Mouse (Mus musculus): Measurements from ENCODE around the gene Gpcpd1. TPM values are rescaled to one million over a fixed set of nuclear protein-coding genes. Genes with fewer than 3 reads are reported as not detected.

Gpcpd1 gene
- polyA plus RNA-seq, 1 experiment from 2014 or later: 76.6 TPM

GRCm38 (mm10) chr2:132561860-132562259 is 25.7 kb downstream of the Gpcpd1 start:
- H3K36me3 ChIP-seq: peaks cover 40% of the 10 kb centered on the region
- WGBS: 95% methylated on average over 4 of the region's 4 CpGs

DNA sequence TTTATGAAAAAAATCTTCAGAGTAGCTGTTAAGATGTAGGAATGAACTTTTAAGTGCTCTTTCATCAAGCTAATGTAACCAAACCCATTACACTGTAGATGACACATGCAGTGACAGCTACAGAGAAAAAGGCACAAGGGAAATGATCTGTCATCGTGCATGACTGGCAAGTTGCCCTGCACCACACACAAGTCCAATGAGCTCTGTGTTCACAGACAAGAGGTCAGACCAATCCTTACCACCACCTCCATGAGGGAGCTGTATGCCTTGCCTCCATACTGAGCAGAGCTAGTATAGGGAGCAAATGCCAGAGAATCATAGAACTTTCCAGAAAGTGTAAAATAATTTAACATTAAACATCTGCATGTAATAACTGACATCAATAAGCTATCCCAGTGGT is 59.7 kb downstream of the Gpcpd1 start:
- Histone ChIP-seq H3K9me3 (no peaks in the 10 kb centered on the region), H3K4me3 (no peak overlapping the region), H3K4me2 (replicated peaks) (no peak overlapping the region), H3K27ac (no peak overlapping the region), H3K27me3 (replicated peaks) (no peaks in the 10 kb centered on the region), H3K4me1 (no peaks in the 10 kb centered on the region), H3K9ac (no peak overlapping the region), H3K36me3 (peaks cover 28% of the 10 kb centered on the region)
- ATAC-seq (ENCODE audit: low FRiP score, low read depth): no peak
- WGBS: 78% methylated on average over 1 of the region's 1 CpGs

More at GRCm38 (mm10) chr2:132561860-132562259, 25.7 kb downstream of the Gpcpd1 start:
- H3K4me1 ChIP-seq: no peaks in the 10 kb centered on the region
- no peak overlapping the region for H3K27ac ChIP-seq
- no peak for ATAC-seq (ENCODE audit: low FRiP score, low read depth)
- H3K27me3 ChIP-seq (replicated peaks): no peaks in the 10 kb centered on the region
- H3K4me2 ChIP-seq (replicated peaks): no peak overlapping the region
- H3K4me3 ChIP-seq: no peak overlapping the region
- H3K9me3 ChIP-seq: no peaks in the 10 kb centered on the region
- no peak overlapping the region for H3K9ac ChIP-seq

- 75% methylated on average over 10 of the region's 10 CpGs for WGBS
- ATAC-seq (ENCODE audit: low FRiP score, low read depth): peak; percentile 56
- H3K27ac ChIP-seq: no peak overlapping the region
These were observed 60.5 kb downstream of the Gpcpd1 start for GRCm38 (mm10) chr2:132526894-132527532.

DNA sequence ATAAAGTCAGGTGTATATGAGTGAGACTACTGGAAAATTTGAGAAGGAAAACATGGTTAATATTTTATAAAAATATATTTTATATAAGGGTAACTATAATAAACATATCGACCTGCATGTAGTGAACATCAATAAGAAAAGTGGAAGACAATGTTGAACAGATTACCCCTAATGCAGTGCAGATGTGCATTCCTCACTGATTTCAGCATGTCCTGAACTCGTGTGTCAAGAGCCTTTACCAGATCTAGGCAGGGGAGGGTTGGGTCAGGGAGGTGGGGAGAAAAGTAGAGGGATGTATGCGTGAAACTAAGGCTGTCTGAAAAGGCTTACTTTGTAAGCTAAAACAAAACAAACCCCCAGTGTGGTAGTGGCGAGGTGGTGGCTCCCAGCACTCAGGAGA is 61.4 kb downstream of the Gpcpd1 start:
- H3K36me3 ChIP-seq: peaks cover 16% of the 10 kb centered on the region
- H3K27me3 ChIP-seq (replicated peaks): no peaks in the 10 kb centered on the region
- no peaks in the 10 kb centered on the region for H3K4me1 ChIP-seq
- no peak overlapping the region for H3K4me3 ChIP-seq
- H3K9ac ChIP-seq: no peak overlapping the region
- WGBS: 77% methylated on average over 4 of the region's 4 CpGs
- no peak overlapping the region for H3K4me2 ChIP-seq (replicated peaks)
- H3K9me3 ChIP-seq: no peaks in the 10 kb centered on the region
- H3K27ac ChIP-seq: no peak overlapping the region
- ATAC-seq (ENCODE audit: low FRiP score, low read depth): no peak

More at GRCm38 (mm10) chr2:132526894-132527532, 60.5 kb downstream of the Gpcpd1 start:
- Histone ChIP-seq H3K4me2 (replicated peaks) (no peak overlapping the region), H3K9me3 (no peaks in the 10 kb centered on the region), H3K9ac (no peak overlapping the region), H3K4me3 (no peak overlapping the region), H3K27me3 (replicated peaks) (no peaks in the 10 kb centered on the region), H3K4me1 (no peaks in the 10 kb centered on the region), H3K36me3 (peaks cover 25% of the 10 kb centered on the region)

DNA sequence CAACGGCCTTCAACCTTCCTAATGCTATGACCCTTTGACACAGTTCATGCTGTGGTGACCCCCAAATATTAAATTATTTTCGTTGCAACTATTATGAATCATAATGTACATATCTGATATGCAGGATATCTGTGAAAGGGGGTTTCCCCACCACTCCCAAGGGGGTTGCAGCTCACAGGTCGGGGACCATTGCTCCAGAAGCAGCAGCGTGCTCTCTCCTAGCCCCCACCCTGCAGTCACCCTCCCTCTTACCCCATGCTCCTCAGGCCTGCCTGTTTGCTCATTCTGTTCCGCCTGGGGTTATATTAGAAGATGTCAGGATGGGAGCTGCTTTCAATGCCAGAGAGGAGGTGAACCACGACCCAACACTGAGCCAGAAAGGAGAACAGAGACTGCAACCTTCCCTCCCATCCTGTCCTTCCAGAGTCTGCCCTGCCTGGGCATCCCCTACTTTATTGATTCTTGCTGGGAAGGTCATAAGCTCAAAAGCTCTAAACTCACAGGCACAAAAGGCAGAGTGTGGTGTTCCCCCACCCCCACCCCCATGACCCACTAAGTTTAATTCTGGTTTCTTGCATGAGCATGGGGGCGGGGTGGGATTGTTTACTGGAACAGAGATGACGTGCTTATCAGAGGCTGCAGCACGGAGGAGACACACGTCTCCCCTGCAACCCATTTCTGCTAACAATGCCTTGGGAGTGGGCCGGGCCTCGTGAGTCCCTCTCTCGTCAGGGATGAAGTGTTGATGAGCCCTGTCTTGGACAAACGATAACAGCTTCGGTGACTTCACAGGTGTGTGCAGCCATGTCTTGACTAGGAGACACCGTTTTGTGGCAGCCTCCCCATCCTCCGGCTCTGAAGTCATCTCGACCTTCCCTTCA is 69.3 kb downstream of the Gpcpd1 start:
- Histone ChIP-seq H3K4me2 (replicated peaks) (no peak overlapping the region), H3K9me3 (no peaks in the 10 kb centered on the region), H3K27me3 (replicated peaks) (no peaks in the 10 kb centered on the region), H3K9ac (0 out of 2 replicates have a peak overlapping the region, but pooled peaks have one; percentile 13), H3K36me3 (no peaks in the 10 kb centered on the region), H3K27ac (no peak overlapping the region), H3K4me1 (no peaks in the 10 kb centered on the region), H3K4me3 (no peak overlapping the region)
- ATAC-seq (ENCODE audit: low FRiP score, low read depth): no peak
- WGBS: 71% methylated on average over 18 of the region's 18 CpGs

GRCm38 (mm10) chr2:132517194-132517836 is 70.2 kb downstream of the Gpcpd1 start:
- ATAC-seq (ENCODE audit: low FRiP score, low read depth): no peak
- WGBS: 79% methylated on average over 6 of the region's 6 CpGs

DNA sequence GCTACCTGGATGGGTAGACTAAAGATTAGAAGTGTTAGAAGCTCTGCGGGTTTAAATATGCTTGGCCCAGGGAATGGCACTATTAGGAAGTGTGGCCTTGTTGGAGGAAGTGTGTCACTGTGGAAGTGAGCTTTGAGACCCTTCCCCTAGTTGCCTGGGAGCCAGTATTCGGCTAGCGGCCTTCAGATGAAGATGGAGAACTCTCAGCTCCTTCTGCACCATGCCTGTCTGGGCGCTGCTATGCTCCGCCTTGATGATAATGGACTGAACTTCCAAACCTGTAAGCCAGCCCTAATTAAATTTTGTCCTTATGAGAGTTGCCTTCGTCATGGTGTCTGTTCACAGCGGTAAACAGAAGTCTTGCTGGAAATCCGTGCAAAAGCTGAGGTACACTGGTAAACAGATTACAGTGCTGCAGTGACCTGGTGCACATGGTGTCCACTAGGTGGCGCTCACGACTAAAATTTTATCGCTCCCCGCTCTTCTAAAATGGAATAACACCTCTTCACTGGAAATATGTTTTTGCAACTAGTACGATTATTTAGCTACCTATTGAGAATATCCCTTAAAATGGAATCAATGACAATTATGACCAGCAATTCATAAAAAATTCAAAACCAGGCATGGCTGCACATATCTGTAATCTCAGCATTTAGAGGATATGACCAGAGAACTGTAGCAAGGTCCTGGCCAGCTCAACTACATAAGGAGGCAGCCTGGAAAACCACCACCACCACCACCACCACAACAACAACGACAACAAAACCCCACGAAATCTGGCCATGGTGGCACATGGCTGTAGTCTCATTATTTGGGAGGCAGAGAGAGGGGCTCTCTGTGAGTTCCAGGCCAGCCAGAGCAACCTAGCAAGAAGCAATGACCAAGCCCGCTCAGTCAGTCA is 71.1 kb downstream of the Gpcpd1 start:
- H3K27ac ChIP-seq: no peak overlapping the region
- H3K4me3 ChIP-seq: no peak overlapping the region
- peak; percentile 31; the same call in 1 of the 2 replicates for ATAC-seq (ENCODE audit: low FRiP score, low read depth)
- no peak overlapping the region for H3K4me2 ChIP-seq (replicated peaks)
- WGBS: 34% methylated on average over 16 of the region's 16 CpGs
- no peaks in the 10 kb centered on the region for H3K9me3 ChIP-seq
- H3K27me3 ChIP-seq (replicated peaks): no peaks in the 10 kb centered on the region
- H3K4me1 ChIP-seq: no peaks in the 10 kb centered on the region
- H3K9ac ChIP-seq: no peak overlapping the region
- H3K36me3 ChIP-seq: no peaks in the 10 kb centered on the region

More at GRCm38 (mm10) chr2:132517194-132517836, 70.2 kb downstream of the Gpcpd1 start:
- Histone ChIP-seq H3K4me2 (replicated peaks) (no peak overlapping the region), H3K9ac (no peak overlapping the region), H3K36me3 (no peaks in the 10 kb centered on the region), H3K27ac (no peak overlapping the region), H3K9me3 (no peaks in the 10 kb centered on the region), H3K27me3 (replicated peaks) (no peaks in the 10 kb centered on the region), H3K4me3 (no peak overlapping the region), H3K4me1 (no peaks in the 10 kb centered on the region)

- H3K9ac ChIP-seq: no peak overlapping the region
- H3K9me3 ChIP-seq: no peaks in the 10 kb centered on the region
- no peak overlapping the region for H3K4me2 ChIP-seq (replicated peaks)
- no peaks in the 10 kb centered on the region for H3K27me3 ChIP-seq (replicated peaks)
- no peaks in the 10 kb centered on the region for H3K36me3 ChIP-seq
- no peak overlapping the region for H3K27ac ChIP-seq
- no peaks in the 10 kb centered on the region for H3K4me1 ChIP-seq
- ATAC-seq (ENCODE audit: low FRiP score, low read depth): no peak
- no peak overlapping the region for H3K4me3 ChIP-seq
- WGBS: 89% methylated on average over 13 of the region's 13 CpGs
These were observed 71.9 kb downstream of the Gpcpd1 start for GRCm38 (mm10) chr2:132515607-132516006.

GRCm38 (mm10) chr2:132515076-132515475 is 72.5 kb downstream of the Gpcpd1 start:
- no peak overlapping the region for H3K27ac ChIP-seq
- H3K4me2 ChIP-seq (replicated peaks): no peak overlapping the region
- H3K4me1 ChIP-seq: no peaks in the 10 kb centered on the region
- no peaks in the 10 kb centered on the region for H3K36me3 ChIP-seq
- no peak overlapping the region for H3K9ac ChIP-seq
- WGBS: 89% methylated on average over 14 of the region's 14 CpGs
- H3K9me3 ChIP-seq: no peaks in the 10 kb centered on the region
- H3K4me3 ChIP-seq: no peak overlapping the region
- no peaks in the 10 kb centered on the region for H3K27me3 ChIP-seq (replicated peaks)
- ATAC-seq (ENCODE audit: low FRiP score, low read depth): no peak

DNA sequence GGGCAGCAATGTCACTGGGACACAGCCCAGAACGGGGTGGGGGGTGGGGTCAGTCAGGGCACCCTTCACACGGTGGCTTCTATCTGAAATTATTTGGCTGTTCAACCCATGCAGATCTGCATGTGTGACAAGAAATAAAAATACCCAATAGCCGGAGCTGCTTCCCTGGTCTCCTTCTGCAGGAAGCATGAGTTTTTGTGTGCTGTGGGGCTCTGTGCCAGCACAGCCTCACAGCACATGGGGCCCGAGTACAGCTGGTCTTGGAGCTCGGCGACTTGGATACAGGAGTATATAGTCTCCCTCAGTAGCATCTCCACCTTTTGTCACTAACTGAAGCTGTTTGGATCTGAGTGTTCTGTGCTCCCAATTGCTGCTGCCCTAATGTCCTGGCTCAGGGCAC is 73.2 kb downstream of the Gpcpd1 start:
- no peak overlapping the region for H3K9ac ChIP-seq
- no peak overlapping the region for H3K27ac ChIP-seq
- H3K4me1 ChIP-seq: no peaks in the 10 kb centered on the region
- no peaks in the 10 kb centered on the region for H3K36me3 ChIP-seq
- no peak for ATAC-seq (ENCODE audit: low FRiP score, low read depth)
- H3K9me3 ChIP-seq: no peaks in the 10 kb centered on the region
- no peak overlapping the region for H3K4me3 ChIP-seq
- H3K27me3 ChIP-seq (replicated peaks): no peaks in the 10 kb centered on the region
- 72% methylated on average over 6 of the region's 6 CpGs for WGBS
- no peak overlapping the region for H3K4me2 ChIP-seq (replicated peaks)

- 76% methylated on average over 12 of the region's 12 CpGs for WGBS
- H3K9me3 ChIP-seq: no peaks in the 10 kb centered on the region
These were observed 74.0 kb downstream of the Gpcpd1 start for GRCm38 (mm10) chr2:132513371-132514181.

More at GRCm38 (mm10) chr2:132513371-132514181, 74.0 kb downstream of the Gpcpd1 start:
- Histone ChIP-seq H3K4me2 (replicated peaks) (no peak overlapping the region), H3K9ac (no peak overlapping the region), H3K27ac (no peak overlapping the region), H3K36me3 (no peaks in the 10 kb centered on the region), H3K27me3 (replicated peaks) (no peaks in the 10 kb centered on the region), H3K4me3 (no peak overlapping the region), H3K4me1 (no peaks in the 10 kb centered on the region)
- no peak for ATAC-seq (ENCODE audit: low FRiP score, low read depth)

Data from neural tube, embryonic 12.5 days (tissue).